Mouse (Mus musculus): ENCODE results near the gene Swi5.
A peak's percentile ranks its signal among the peaks of the same experiment; 100 is the strongest.

Gene Swi5

DNA sequence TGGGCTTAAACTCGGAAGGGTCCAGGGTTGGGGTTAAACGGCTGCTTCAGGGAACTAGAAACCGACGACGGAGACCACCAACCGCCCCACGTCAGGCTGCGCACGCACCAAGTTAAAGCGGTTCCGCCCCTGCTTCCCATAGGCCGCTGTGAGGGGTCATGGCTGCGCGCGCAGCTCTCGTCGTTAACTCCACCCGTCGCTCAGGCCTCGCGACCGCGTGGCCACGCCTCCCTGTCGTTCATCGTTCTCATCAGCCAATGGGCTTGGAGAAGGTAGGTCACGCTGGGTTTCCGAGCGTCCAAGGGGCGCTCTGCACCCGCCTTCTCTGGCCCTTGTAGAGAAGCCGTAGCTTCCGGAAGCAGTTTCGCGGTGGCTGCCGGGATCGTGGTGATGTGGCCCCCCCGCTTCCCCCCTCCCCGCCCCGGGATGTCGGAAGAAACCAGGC is at the start of gene Swi5:
Gene Swi5 (minus strand): TSS at position 153 of the 445 bp plus-strand sequence.
- DNase-seq (ENCODE audit: low spot score), result peak; percentile 98

DNA sequence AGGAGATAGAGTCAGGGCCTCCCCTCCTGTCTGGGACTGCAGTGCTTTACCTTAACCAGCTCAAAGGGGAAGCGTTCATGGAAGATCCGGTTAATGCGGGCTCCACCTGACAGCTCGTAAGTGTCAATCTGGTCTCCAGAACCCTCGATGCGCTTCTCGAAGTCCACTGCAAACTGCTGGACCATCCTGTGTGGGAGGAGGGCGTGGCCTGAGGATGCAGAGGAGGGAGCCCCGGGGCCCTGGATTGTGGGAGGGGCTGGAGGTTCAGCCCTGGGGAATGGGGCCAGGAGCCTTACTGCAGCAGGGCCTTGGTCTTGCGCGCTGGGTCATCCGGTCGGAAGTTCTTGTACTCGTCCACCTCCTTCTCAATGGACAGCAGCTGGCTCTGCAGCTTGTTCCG is 48.0 kb upstream of the Swi5 start:
- DNase-seq (ENCODE audit: low spot score), result no peak

DNA sequence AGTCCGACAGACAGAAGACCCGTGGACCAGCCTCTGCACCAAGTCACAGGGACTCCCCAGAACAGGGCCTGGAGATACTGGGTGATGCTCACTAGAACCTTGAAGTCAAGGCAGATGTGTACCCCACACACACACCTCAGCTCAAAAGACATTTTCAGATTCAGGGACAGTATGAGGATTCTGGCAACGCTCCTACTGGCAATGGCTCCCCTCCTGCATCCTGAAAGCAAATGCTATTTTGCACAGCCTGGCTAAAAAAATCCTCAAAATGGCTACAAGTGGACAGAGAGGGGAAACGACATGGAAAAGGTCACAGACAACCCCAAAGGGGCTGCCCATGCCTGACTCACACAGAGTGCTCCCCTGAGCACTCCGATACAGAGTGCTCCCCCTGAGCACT is 44.3 kb upstream of the Swi5 start:
- no peak for DNase-seq (ENCODE audit: low spot score)

DNA sequence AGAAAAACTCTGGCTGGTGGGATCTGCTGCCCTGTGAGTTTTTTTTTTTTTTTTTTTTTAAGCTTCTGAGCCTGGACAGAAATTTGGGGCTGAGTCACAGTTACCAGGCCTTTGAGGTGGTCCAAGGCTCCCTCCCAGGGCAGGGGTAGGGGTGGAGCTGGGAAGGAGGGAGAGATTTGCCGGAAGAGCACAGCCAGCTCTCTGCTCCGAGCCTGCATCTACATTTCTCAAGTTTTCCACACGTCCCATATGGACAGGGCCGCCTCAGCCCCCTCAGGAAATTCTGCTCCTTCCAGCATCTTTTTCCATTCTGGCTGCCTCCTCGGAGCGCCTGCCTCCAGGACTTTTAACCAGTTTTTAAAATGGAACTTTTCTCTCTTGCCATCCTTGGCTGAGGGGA is 41.7 kb upstream of the Swi5 start:
- DNase-seq (ENCODE audit: low spot score), result no peak

DNA sequence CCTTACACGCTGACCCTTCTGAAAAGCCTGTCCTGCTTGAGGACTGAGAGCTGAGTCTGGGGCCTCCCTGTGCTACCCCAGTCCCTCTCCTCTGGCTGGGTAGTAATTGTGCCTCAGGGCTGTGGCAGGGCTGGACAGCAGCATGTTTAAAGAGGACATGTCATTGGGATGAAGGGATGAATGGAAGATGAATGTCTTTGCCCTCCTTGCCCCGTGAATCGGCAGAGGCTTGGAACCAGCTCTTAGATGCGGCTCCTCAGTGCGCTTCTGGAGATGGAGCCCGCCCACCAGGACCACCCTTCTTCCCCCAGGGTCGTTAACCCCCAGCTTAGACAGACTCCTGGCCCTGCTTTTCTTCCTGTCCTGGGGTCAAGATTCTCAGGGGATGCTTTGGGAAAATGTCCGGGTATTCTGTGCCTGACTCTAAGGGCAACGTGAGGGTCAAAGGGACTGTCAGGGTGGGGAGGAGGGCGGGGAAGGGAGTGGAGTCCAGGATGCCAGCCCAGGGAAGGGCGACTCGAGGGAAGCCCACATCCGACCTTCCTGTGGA is 41.1 kb upstream of the Swi5 start:
- no peak for DNase-seq (ENCODE audit: low spot score)

DNA sequence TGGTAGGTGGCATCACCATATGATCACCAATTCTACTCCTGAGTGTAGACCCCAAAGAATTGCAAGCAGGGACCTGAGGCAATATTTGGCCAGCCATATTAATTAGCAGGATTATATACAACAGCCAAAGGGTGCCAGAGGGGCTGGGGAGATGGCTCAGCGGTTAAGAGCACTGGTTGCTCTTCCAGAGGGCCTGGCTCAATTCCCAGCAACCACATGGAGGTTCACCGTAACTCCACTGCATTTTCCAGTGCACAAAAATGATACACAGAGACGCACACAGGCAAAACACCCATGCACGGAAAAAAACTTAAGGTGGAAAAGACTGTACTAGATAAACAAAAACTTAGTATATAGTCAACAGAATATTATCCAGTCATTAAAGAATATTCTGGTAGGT is 39.3 kb upstream of the Swi5 start:
- no peak for DNase-seq (ENCODE audit: low spot score)

DNA sequence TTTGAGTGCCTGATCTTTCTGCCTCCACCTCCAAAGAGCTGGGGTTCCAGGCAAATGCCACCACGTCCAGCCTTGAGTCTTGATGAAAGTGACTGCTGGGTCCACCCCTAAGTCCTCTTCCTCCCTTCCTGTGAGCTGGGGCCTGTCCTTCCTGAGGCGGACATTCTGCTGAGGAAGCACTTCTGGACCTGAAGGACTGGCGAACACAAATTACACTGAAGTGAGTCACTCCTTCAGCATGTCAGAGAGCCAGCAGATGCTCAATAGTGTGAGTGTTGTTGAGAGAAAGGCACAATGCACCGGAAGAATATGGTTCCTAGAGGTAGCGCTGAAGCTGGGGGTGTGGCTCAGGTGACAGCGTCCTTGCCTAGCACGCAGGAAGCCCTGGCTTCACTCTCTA is 37.5 kb upstream of the Swi5 start:
- DNase-seq (ENCODE audit: low spot score), result peak; percentile 40

DNA sequence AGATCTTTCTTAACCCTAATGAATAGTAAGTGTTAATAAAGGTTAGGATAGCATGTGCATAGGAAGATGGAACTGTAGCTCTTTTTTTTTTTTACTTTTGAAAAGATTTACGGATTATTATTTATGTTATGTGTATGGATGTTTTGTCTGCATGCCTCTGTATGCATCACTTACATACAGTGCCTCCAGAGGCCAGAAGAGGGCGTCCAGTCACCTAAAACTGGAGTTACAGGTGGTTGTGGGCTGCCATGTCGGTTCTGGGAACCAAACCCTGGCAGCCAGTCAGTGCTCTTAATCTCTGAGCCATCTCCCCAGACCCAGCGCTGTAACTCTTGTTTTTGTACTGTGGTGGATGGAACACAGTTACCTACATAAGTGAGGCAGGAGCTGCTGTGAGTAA is 36.4 kb upstream of the Swi5 start:
- DNase-seq (ENCODE audit: low spot score), result no peak

DNA sequence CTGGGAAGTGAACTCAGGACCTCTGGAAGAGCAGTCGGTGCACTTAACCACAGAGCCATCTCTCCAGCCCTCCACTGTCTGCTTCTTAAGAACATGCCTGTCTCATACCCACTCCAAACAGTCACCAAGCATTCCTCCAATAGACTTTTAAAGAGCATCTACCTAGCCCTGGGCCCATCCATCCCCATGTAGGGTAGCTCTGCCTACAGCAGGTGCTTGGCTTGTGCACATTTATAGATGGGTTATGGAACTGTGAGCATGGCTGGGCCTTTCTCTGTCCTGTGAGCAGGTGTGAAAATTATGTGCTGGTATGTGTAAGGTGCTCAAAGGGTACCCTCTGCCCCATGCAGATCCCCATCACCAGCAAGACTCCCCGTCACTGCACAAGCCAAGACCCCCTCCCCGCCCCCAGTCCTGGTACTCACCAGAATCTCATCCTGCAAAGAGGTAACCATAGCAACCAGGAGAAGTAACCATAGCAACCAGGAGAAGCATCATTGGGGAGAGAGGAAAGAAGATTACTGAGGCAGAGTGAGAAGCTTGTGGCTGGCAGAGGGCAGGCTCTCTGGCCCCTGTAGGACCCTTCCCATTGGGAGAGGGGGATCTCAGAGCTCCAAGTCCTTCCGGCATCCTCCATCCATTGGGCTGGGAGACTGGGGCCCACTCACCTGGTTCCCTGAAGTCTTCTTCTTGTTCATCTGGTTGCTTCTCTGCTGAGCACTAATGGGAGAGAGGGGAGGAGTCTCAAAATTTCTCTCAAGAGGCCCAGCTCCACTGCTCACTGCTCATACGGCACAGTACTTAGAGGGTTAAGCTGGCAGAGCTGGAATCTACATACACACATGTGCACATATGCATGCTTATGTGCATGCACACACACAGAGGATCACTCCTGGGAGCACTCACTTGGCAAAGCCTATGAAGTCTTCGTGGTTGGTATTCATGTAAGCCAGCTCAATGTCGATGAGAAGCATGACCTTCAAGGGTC is 35.2 kb upstream of the Swi5 start:
- no peak for DNase-seq (ENCODE audit: low spot score)

DNA sequence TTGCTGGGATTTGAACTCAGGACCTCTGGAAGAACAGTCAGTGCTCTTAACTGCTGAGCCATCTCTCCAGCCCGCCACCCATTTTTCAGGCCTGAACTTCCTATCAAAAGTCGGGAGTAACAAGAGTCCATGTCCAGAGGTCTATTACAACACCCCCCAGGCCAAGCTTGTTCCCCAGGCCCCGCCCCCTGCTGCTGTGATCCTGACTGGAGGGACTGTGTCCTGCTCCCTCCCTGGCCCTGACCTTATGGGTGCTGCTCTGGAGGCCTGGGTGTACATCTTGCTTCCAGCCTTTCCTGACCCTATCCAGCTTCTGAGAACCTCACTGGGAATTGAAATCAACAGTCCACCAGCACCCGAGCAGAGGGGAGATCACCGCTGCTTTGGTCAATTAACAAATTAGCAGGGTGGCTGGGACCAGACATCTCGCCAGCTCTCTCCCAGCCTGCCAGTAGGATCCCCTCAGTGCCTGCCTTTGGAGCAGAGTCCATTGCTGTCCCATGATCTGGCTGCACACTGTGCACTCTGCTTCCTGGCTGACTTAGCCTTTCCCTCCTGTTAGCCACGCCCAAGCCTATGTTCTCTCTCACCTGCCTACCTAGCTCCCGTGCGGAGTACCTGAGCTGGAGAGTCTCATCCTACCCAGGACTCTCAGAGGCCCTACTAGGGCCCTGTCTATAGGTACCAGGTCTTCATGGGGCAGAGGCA is 33.9 kb upstream of the Swi5 start:
- no peak for DNase-seq (ENCODE audit: low spot score)

DNA sequence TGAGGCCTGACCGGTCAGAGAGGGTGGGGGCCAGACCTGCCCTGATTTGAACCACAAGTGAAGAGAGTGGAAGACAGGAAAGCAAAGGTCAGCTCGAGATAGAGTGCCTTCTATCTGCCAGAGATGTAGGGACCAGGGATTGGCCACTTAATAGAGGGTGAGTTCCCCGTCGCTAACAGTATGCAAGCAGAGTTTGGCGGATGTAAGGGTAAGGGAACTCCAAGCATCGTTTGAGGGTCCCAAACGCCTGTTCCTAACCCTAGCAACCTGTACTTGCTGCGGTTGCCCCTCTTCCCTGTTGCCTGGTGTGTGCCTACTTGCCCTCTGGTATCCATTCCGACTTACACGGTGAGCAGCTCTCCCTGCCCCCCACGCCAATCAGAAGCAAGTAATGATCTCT is 32.8 kb upstream of the Swi5 start:
- no peak for DNase-seq (ENCODE audit: low spot score)

DNA sequence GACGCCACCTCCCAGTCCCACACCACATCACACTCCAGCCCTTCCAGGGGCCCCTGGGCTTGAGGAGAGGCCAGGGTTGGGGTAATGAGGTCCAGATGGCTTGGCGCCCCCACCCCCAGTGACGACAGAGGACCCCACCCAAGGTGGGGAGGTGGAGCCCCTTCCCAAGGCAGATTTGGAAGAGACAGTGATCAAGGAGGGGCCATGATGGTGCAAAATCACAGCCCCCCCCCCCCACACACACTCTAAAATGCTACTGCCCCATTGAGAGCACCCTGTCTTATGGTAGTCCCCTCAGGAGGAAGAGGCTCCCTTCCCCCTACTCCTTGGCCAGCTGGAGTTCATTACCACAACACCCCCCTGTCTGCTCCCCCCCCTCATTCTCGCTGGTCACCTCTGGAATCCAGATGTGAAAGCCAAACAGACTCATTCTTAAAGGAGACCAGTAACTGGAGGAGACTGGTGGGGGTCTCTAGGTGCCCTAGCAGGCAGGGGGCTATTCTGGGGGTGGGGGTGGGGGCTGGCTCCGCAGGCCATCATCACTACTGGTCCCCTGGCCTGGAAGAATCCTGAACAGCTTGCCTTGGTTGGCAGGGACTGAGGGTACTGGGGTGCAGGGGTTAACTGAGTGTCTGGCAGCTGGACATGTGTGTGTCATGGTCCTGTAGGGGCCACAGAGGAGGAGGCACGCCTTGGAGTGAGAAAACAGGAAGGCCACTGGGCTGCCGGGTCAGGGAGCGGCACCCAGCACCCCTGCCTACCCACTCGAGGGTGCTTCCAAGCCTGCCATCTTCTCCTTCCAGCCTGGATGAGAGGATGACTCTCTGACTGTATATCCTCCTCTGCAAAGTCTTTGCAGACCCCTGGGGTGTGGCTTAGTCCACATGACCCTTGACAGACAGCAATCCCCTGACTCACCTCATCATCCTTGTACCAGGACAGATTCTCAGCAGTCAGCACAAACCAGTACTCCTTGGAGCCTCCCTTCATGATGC is 32.0 kb upstream of the Swi5 start:
- DNase-seq (ENCODE audit: low spot score), result no peak

DNA sequence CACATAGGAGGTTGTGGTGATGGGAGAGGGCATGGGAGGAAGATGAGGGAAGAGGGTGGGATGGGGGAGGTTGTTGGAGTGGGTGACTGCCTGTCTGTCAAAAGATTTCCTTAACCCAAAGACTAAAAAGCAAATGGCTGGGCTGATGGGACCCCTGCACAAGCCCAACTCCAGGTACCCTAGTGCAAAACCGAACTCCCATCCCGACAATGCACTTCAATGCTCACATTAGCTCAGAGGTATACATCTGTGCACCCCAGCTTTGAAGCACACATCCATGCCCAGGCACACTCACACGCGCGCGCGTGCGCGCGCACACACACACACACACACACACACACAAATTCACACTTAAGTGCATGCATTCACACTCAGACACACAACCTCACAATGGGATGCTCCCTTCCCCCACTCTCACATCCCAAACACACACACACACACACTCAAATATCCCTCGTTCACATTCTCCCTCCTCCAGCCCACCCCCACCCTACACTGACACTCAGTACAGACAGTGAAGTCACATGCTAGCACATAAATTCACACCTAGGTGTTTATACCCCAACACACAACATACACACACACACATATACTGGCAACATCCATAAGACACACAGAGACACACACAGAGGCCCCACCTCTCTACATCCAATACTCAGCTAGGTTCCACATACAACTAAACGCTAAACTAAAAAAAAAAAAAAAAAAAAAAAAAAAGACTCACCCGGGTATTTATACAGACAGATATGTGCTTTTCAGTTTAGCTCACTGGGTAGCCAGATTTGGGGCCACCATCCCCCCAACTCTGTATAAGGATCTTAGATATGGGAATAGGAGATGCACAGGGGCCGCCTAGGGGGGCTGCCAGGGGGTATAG is 31.1 kb upstream of the Swi5 start:
- no peak for DNase-seq (ENCODE audit: low spot score)

DNA sequence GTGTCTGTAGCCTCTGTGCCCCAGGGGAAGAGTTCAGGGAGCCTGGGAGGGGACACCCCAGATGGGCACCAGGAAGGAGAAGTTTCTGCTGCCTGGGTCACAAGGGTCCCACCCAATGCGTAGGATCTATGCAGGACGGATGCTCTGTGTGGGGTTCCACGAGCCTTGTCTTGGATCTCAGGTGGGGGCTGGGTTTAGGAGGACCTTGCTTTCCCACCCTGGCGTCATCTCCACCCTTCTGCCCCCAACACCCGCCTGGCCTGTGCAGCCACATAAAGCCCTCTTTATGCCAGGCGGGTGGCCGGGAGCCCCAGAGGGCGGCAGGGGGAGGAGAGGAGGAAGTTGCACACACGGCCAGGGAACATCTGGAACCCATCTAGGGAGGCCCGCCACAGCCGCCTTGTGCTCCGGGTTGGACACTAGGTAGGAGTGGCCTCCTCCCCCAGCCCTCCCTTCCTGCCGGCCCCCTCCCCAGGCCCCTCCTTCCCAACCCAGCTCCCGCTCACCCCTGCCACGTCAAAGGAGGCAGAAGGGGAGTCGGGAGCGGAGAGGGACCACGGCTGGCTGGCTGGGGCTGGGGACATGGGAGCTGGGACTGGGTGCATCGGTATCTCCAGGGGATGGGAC is 30.0 kb upstream of the Swi5 start:
- DNase-seq (ENCODE audit: low spot score), result peak; percentile 69

DNA sequence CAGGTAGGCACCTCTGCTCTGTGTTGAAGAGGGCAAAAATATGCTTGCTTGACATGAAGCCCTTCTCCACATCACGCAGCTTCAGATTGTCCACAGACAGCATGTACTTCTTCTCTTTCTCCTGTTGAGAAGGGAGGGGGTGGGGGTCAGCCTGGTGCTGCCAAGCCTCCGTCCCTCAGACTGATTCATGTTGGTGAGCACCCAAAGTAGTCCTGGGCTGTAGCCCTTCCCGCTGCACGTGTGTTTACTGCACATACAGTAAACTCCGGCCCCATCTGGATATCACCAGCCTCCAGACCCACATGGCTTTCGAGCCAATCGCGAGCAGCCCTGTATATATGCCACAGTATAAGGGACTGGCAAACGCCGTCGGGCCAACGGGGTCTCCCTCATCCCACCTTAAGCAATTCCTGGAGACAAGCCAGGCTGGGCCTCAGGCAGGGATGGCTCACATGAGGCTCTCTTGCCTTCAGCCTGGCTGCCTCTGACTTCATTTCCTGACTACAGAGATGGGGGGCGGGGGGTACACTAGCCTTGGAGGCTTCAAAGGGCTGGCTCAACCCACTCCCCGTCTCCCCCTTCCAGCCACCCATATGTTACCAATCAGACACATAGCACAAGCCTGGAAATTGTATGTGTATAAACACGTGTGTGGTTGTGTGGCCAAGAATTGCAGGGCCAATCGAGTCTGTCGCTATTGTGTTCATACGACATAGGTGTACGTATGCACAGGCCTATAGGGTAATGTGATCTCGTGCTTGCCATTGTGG is 29.2 kb upstream of the Swi5 start:
- DNase-seq (ENCODE audit: low spot score), result no peak

DNA sequence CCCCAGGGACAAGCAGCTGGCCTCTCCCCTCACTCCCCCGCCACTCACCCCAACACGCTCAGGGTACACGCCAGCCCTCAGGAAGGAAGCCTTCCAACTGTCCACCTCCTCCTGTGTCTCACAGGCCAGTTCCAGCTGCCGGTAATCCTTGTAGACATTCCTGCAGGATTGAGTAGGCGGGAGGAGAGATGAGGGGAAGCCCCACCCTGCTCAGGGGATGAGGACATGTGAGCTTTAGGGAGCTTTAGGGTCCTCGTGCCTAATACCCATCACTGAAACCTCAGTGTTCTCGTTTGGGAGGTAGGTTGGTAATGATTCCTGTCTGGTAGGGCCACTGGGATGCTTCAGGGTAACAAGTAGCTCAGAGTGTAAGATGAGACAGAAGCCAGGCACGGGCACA is 27.9 kb upstream of the Swi5 start:
- peak; percentile 39 for DNase-seq (ENCODE audit: low spot score)

DNA sequence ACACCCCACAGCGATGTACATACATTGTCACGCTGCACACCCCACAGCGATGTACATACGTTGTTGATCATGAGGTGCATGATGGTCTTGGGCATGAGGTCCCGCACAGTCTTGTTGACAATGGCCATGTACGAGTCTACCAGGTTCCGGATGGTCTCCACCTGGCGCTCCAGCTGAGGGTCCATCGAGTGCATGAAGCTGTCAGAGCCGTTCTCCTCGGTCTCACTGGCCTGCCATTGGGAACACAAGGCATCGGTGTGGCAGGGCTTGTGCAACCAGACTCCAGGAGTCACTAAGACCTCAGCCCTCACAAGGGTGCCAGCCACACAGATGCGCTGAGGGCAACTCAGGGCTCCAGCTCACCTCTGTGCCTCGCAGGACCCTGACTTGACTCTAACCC is 27.0 kb upstream of the Swi5 start:
- no peak for DNase-seq (ENCODE audit: low spot score)

DNA sequence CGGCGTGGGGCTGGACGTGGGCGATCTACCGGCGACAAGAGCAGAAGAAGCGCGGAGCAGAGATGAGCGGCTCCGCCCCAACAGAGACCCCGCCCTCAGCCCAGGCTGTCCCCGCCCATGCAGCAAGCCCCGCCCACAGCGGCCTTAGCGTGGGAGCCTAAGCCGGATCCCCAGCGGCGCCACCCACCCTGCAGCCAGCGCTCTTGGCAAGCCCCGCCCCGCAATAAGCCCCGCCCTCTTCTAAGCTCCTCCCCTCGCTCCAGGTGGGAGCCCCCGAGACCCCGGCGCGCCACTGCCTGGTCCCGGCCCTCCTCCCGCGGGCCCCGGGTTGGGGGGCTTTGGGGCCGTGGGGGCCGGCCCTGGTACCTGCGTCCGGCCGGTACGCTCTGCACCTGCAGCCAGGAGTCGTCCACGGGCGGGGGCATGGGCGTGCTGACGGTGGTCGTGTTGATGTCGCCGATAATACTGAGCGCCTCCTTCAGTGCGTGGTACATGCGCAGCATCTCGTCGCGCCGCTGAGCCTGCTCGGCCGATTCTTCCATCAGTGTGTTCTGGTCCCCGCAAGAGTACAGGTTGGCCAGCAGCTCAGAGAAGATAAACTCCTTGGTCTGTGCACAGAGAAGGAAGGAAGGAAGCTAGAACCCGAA is 24.6 kb upstream of the Swi5 start:
- DNase-seq (ENCODE audit: low spot score), result peak; percentile 67
